Mouse (Mus musculus) heart, adult 2 months (tissue): ENCODE results near the gene Dpy19l1. TPM values are rescaled to one million over a fixed set of nuclear protein-coding genes. Genes with fewer than 3 reads are reported as not detected.

ENCODE experiments used
- DNase-seq, 2 experiments: peaks; one replicate each; pipeline ENCODE4 v3.0.0; 2021
- H3K27ac ChIP-seq: fragments of 200-600 bp; 2 replicates; pipeline ENCODE4 v1.8.1; 2022
- H3K27me3 ChIP-seq: fragments of 200-500 bp; 2 replicates; pipeline ENCODE4 v1.6.1; 2012; ENCODE audit warnings: mild to moderate bottlenecking, low read length, inconsistent platforms, mixed read lengths; ENCODE audit not compliant: control insufficient read depth, insufficient read depth
- H3K36me3 ChIP-seq: fragments of 200-500 bp; 2 replicates; pipeline ENCODE4 v1.6.1; 2012; ENCODE audit warnings: low read length, inconsistent platforms; ENCODE audit not compliant: control insufficient read depth, insufficient read depth
- H3K4me1 ChIP-seq: fragments of 200-500 bp; 2 replicates; pipeline ENCODE4 v1.6.1; 2011; ENCODE audit warnings: low read length; ENCODE audit not compliant: control insufficient read depth, insufficient read depth
- H3K4me3 ChIP-seq: fragments of 200-600 bp; 2 replicates; pipeline ENCODE4 v1.8.1; 2022
- H3K79me2 ChIP-seq: fragments of 200-500 bp; replicated peaks from 2 replicates; pipeline ENCODE4 v1.6.1; 2012; ENCODE audit warnings: mild to moderate bottlenecking, inconsistent platforms, low read length, moderate library complexity, mixed read lengths; ENCODE audit not compliant: control insufficient read depth, insufficient read depth
- H3K9ac ChIP-seq: fragments of 200-500 bp; 2 replicates; pipeline ENCODE4 v1.6.1; 2012; ENCODE audit warnings: low read depth, mild to moderate bottlenecking, control low read depth, inconsistent platforms, low read length, mixed read lengths
- CTCF ChIP-seq: fragments of 200-600 bp; IDR thresholded peaks from 2 replicates; pipeline ENCODE4 v1.8.1; 2022; ENCODE audit warnings: antibody characterized with exemption, mild to moderate bottlenecking, moderate library complexity
- EP300 ChIP-seq: fragments of 200-500 bp; IDR thresholded peaks from 2 replicates; pipeline ENCODE4 v1.6.1; 2011; ENCODE audit warnings: low read depth, low read length, control low read depth; ENCODE audit not compliant: insufficient read depth
- POLR2A ChIP-seq: fragments of 200-500 bp; IDR thresholded peaks from 2 replicates; pipeline ENCODE4 v1.6.1; 2011; ENCODE audit warnings: mild to moderate bottlenecking, low read depth, low read length, control low read depth; ENCODE audit not compliant: insufficient read depth
- WGBS: fragments of 180-500 bp; shearing (Covaris S2); methylation state at CpG from one replicate; pipeline ENCODE4 v1.1.7; 2018; 5-methylcytosine and 5-hydroxymethylcytosine counted together
- intact Hi-C: fragments of 180-260 bp; cut with DNase I; formaldehyde crosslinking; loops from one replicate; pipeline ENCODE4 v1.15.1; 2025
- polyA plus RNA-seq: library from polyadenylated mRNA; depleted of rRNA; stranded (reverse); fragments of >200 nt; gene quantifications from 2 replicates; pipeline ENCODE4 v1.2.3, GENCODE M21; 2012; rRNA removed
- total RNA-seq, 2 experiments: library from RNA; stranded (reverse); gene quantifications; 2 replicates each; pipeline ENCODE4 v1.2.3; 2021

The Dpy19l1 gene
- total and polyA plus RNA-seq, 3 experiments = 5.1 to 6.9 (median 6.9) TPM

DNA sequence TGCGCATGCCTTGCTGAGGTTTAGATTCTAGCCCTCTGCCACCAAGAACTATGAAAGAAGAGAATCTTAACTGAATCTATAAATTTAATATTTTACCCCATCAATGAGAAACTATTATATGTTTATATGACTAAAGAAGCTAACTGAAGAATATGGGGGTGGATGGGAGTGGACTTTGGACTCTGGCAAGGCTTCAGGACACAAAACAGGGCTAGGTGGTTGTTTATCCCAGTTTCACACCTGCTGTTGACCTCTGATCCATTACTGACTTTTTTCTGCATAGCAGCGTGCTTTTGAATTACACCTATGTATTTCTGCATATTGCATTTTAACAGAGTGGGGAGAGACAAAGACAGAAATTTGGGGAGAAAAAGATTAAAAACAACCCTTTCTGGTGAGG lies 124.1 kb downstream of the Dpy19l1 start:
- no peaks in the 10 kb centered on the region for H3K4me1 ChIP-seq
- DNase-seq = no peak
- H3K9ac ChIP-seq = no peak overlapping the region
- no peaks in the 10 kb centered on the region for H3K27me3 ChIP-seq
- intact Hi-C loops = no loop called here
- no peaks in the 10 kb centered on the region for H3K36me3 ChIP-seq
- TF ChIP-seq CTCF = no peak
- TF ChIP-seq EP300 = no peak
- no peak for TF ChIP-seq POLR2A
- no peak overlapping the region for H3K27ac ChIP-seq
- WGBS = 87% methylated on average over 2 of the region's 2 CpGs
- H3K79me2 ChIP-seq = no peaks in the 10 kb centered on the region
- H3K4me3 ChIP-seq = no peak overlapping the region

Other genes starting within 250 kb of the Dpy19l1 start
- not detected for gene Cypt4, start 122.1 kb upstream of the Dpy19l1 start, total RNA-seq
- gene Cypt4, start 122.1 kb upstream of the Dpy19l1 start, polyA plus RNA-seq = not detected in 2 replicates
- not detected for gene Dpy19l2, start 193.2 kb upstream of the Dpy19l1 start, total RNA-seq
- gene Dpy19l2, start 193.2 kb upstream of the Dpy19l1 start, polyA plus RNA-seq = 0.02 TPM in 1 of 2 replicates, not detected in the other